Mouse (Mus musculus) right cerebral cortex, postnatal 10 days (tissue): ENCODE results near the gene Rps9.

Experiments used
- DNase-seq, 2 experiments: peaks; one replicate each; pipeline ENCODE4 v3.0.0; 2021; ENCODE audit warnings: low spot score in 2 of 2

Gene Rps9

GRCm38 (mm10) chr7:3703879-3704441 is at the start of gene Rps9:
TSS of gene Rps9 (plus strand) at chr7:3703993.
- DNase-seq = peak; percentile 98 to 99

- no peak for DNase-seq
Observed at GRCm38 (mm10) chr7:3656966-3657365, 46.8 kb upstream of the Rps9 start.

DNA sequence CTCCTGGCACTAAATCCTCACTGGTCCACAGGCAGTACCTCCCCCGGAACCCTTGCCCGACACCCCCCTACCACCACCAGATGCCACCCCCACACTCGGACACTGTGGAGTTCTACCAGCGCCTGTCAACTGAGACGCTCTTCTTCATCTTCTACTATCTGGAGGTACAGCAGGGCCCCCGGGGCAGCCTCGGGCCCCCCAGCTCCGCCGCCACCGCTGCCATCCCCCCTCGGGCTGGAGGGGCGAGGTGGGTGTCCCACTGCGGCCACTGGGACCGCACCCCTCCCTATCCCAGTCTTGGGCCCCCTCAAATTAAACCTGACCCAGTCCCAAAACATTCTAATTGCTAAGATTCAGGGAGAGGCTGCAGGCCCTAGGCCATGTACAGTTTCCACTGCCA is 45.2 kb upstream of the Rps9 start:
- no peak for DNase-seq

GRCm38 (mm10) chr7:3664524-3665214 is 39.1 kb upstream of the Rps9 start:
- no peak for DNase-seq

DNA sequence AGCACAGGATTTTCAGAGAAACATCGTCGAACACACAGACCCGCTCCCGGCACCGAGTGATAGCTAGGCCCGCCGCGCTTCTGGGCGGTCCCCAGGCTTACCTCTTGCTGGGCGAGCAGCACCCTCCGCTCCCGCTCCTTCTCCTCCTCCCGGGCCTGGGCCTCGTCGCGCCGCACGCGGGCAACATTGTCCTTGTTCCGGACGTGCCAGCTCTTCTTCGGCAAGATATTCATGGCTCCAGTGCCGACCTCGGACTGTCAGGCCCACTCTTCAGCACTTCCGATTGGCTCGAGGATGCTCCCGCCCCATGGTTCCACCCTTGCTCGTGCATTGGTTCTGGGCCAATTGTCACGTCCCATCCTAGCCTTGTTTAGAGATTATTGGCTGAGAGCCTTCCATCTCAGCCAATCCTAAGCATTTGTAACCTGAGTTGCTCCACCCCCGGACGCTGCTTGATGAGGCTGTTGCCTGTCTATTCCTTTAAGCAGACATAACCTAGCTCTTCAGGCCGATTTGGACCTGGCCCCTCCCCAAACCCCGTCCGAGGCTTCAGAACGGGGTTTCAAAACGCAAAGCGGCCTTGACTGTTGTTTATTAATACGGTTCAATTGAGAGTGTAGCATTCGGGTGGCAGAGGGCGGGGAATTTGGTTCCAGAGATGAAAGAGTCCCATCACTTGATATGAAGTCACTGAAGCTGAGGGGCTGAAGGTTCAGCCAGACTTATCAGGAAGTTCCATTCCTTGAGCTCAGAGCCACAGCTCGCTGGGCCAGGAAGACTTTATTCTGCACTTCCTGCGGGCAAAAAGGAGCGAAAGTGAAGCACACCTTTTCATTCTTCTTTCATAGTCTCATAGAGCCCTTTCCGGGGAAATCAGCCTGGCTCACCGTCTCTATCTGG is 38.3 kb upstream of the Rps9 start, which contains the start of gene Leng1:
Gene Leng1, minus strand, starts transcription at position 626 of the 900 bp plus-strand sequence.
- peak; percentile 98 to 99 for DNase-seq

- no peak for DNase-seq
Observed at GRCm38 (mm10) chr7:3666921-3667391, 36.8 kb upstream of the Rps9 start.

DNA sequence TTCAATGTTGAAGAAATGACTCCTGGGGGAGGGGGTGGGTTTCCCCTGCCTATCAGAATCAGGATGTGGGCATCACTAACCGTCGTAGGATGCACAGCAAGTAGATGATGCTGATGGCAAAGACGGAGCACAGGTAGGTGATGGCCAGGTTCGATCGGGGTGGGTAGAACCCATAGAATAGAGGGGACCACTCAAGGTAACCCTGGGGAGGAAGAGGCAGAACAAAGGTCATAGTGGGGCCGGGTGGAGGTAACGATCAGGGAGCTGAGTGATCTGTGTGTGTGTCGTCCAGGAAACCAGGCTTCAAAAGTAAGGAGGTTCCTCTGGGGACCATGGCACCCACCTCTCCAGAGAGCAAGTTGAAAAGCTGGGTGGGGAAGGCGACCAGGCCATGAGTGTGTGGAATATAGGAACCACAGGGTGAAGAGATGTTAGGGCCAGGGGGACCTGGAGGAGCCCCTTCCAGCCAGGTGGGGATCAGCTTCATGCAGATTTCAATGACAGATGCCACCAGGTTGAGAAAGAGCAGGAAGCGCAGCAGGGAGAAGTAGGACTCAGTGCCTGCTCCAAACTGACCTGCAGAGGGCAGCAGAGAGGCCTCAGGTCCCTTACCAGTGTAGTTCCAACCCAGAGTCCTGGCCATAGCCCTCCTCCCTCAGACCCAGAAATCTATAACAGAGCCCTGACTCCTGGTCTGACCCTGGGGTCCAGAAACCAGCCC is 29.1 kb upstream of the Rps9 start:
- peak; percentile 82 to 90 for DNase-seq

- no peak for DNase-seq
Observed at GRCm38 (mm10) chr7:3675228-3675548, 28.6 kb upstream of the Rps9 start.

GRCm38 (mm10) chr7:3676371-3676770 is 27.4 kb upstream of the Rps9 start:
- no peak for DNase-seq

DNA sequence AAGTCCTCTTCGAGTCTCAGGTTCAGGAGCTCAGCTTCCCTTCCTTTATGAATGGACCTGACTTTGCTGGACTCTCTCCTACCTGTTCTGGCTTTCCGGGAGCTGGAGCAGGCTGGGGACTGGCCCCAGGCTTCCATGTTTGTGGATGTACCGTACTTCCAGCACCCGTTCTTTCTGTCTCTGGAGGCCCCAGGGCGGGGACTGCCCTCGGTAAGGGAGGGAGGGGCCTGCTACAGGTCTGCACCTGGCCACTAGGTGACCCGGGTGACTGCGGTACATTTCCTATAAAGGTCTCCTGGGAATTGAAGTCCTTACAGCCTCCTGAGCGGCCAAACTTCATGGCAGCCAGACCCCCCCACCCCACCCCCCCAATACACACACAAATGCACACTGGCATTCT is 26.5 kb upstream of the Rps9 start, which contains the start of gene Tmc4:
Gene Tmc4, minus strand, starts transcription at position 212 of the 400 bp plus-strand sequence.
- DNase-seq = no peak

DNA sequence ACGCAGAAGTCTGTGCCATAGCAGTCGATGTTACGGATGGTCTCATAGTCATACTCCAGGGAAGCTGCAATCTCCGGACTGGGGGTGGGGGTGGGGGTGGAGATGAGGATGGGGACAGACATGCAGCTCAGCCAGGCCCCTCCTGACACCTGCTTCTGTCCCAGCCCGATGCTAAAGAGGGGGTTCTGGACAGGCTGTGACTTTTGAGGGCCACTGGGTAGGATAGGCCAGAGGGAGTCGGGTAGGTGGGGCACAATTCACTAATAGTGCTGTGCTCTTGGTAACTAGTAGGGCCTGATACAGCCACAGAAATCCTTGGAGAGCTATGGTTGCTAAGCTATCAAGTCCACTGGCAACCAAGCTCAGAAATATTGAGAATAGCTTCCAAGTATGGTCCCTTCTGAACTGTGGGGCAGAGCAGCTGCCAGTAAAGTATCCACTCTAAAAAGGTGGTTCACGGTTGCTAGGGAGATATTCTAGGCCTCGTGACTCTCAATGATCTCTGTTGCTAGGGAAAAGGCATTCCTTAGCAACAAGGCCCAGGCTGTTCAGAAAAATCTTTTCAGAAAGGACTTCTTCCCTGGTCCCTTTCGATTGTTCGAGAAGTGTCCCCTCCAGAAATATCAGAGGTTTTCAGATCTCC is 19.8 kb upstream of the Rps9 start:
- peak in 1 of 2 experiments; percentile 58 for DNase-seq

DNA sequence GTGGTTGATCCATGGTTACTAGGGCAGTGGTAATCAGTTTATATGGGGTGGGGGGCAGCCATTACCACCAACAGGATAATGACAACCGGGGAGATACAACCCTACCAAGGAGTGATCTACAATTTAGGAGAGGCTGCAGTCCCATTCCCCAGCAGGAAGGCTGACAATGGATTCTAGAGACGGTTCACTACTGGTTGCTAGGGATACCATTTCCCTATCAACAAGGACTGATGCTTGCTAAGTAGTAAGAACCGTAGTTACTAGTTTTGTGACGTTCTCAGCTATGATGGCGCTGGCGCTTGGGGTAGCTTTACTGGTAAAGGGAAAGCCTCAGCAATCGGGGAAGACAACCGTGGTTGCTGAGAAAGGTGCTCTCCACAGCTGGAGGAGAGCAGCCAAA is 19.1 kb upstream of the Rps9 start:
- DNase-seq = no peak

DNA sequence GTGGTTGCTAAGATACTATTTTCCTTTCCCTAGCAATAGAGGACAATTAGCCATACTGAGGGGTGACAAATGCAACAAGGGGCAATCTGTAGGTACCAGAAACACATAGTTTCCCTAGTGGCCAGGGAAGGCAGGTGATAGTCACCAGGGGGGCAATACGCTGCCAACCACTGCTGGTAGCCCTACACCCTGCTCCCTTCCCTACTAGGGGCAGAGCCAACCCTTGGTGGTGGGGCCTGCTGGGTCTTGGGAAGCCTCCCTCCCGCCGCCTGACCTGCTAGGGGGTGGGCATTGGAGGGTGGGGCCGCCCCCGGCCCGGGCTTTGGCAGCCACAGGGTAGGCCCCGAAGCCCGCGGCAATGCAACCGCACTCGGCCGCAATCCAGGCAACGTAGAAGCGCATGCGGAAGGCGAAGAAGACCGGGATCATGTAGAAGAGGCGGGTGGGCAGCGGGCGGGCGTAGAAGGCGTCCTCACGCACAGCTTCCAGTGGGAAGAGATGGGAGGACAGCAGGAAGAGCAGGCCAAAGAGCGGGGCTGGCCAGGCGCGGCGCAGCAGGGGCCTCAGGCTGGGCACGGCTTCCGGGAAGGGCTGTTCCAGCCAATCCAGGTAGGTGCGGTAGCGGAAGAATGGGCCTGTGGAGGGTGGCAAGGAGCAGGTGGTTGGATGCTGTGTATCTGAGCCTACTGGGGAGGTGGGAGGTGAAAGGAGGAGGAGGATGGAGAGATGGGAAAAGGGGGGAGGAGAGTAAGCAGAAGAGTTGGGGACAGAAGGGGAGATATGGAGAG is 18.2 kb upstream of the Rps9 start:
- no peak for DNase-seq

DNA sequence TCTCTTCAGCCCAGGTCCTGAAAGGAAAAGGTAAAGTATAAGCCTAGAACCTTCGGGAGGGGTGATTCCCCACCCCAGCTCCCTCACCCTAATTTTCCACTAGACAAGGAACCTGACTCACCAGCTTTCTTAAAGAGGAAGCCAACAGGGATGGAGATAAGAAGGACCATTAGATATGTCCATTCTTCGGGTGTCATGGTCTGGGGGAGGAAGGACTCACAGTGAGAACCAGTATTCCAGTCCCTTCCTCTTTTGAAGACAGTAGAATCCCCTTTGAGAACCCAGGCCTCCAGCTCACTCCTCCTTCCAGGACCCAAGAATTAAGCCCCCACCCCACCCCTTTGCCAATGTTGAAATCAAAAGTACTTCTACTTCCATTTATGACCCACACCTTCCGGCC is 11.9 kb upstream of the Rps9 start:
- no peak for DNase-seq

- DNase-seq = no peak
Observed at GRCm38 (mm10) chr7:3692382-3692986, 11.3 kb upstream of the Rps9 start, which contains the start of gene Tsen34. TSS of gene Tsen34 (plus strand) at chr7:3692863.

GRCm38 (mm10) chr7:3692987-3693808 is 10.6 kb upstream of the Rps9 start, which contains the start of gene Mboat7:
TSS of gene Mboat7 (minus strand) at chr7:3693523.
- DNase-seq = peak; percentile 99

DNA sequence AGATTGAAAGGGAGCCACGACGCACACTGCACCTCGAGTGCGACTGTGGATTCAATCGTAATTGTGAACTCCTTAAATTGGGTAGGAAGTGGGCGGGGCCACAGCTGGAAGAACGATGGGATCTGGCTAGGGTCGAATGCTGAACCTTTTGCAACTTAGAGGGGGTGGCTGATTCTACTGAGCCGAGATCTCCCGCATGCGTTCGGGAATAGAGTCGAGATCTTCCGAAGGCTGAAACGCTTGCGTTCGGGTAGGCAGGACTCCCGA is 10.1 kb upstream of the Rps9 start:
- DNase-seq = no peak

GRCm38 (mm10) chr7:3694076-3694948 is 9.5 kb upstream of the Rps9 start:
- DNase-seq = peak; percentile 79 to 88
